Mouse (Mus musculus) limb, embryonic 10.5 days (tissue): ENCODE measurements at regions not wholly inside any gene's neighbourhood (a gene's known extent, or its start where the extent isn't known, plus 50 kb on each side); places are given as distances from the start of the nearest gene placed in this dataset.

Experiments used
- DNase-seq: peaks from one replicate; pipeline ENCODE4 v3.0.0-alpha.2; 2017; ENCODE audit warnings: low spot score
- H3K27ac ChIP-seq: fragments of 300-500 bp; sonication (generic); 2 replicates; pipeline ENCODE4 v1.5.1; 2016; ENCODE audit warnings: mild to moderate bottlenecking
- H3K27me3 ChIP-seq: fragments of 300-500 bp; sonication (generic); 2 replicates; pipeline ENCODE4 v1.6.1; 2016; ENCODE audit warnings: low read depth, mild to moderate bottlenecking; ENCODE audit not compliant: poor library complexity, severe bottlenecking
- H3K36me3 ChIP-seq: fragments of 300-500 bp; sonication (generic); 2 replicates; pipeline ENCODE4 v1.6.1; 2016; ENCODE audit warnings: mild to moderate bottlenecking, moderate library complexity
- H3K4me1 ChIP-seq: fragments of 300-500 bp; sonication (generic); 2 replicates; pipeline ENCODE4 v1.6.1; 2016
- H3K4me3 ChIP-seq: fragments of 300-500 bp; sonication (generic); 2 replicates; pipeline ENCODE4 v1.5.1; 2016; ENCODE audit warnings: mild to moderate bottlenecking, moderate library complexity
- H3K9me3 ChIP-seq: fragments of 300-500 bp; sonication (generic); replicated peaks from 2 replicates; pipeline ENCODE4 v1.6.1; 2016; ENCODE audit warnings: mild to moderate bottlenecking
- WGBS: fragments of 180-500 bp; shearing (Covaris S2); methylation state at CpG from one replicate; pipeline ENCODE4 v1.1.7; 2016; 5-methylcytosine and 5-hydroxymethylcytosine counted together

DNA sequence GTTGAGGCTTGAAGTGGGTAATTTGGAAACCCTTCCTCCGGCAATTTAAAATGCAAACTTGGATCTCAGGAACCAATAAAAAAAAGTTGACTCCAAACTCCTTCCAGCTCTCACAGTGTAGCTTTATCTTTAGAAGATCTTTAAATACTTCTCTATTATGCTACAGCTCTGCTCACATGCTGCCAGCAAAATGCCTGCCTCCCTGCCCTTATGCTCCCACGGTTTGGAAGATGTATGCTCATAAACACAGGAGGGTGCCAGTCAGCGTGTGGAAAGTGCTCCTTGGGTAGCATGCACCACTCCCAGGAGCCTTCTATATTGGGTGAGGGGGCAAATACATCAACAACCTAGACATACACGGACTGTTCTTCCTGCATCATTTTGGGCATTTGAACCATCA lies 123.2 kb upstream of the Arl4c start:
- no peak overlapping the region for H3K27ac ChIP-seq
- H3K4me3 ChIP-seq, result no peak overlapping the region
- no peak for DNase-seq
- no peaks in the 10 kb centered on the region for H3K9me3 ChIP-seq
- no peaks in the 10 kb centered on the region for H3K36me3 ChIP-seq
- peaks cover 7% of the 10 kb centered on the region for H3K4me1 ChIP-seq
- H3K27me3 ChIP-seq, result no peaks in the 10 kb centered on the region
- 89% methylated on average over 4 of the region's 4 CpGs for WGBS

DNA sequence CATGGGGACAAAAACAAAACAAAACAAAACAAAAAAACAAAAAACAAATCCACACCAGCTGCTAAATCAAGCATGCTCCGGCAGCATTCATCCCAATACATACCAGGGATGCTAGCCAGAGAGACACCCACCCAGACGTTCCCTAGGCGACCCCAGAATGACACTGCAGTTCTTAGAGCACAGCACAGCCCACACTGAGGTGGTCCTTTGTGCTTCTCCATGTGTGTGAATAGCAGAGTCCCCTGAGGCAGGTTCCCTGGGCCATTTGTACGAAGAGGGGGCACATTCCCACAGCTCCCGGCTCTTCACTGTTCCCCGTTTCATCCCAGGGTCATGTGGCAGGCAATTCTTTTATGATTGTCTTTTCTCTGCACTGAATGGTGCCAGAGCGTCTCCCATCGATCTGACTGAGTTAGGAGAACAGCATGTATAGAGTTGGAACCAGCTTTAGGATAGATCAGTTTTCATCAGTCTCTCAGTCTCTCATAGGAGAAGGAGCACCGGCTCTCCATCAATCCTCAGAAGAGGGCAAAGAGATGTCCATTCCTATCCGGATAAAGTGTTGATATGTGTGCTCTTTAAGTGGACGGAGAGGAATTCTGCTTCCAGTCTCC lies 136.7 kb upstream of the Arl4c start:
- 69% methylated on average over 11 of the region's 11 CpGs for WGBS
- Histone ChIP-seq H3K27ac (no peak overlapping the region), H3K27me3 (no peaks in the 10 kb centered on the region), H3K4me1 (peaks cover 3% of the 10 kb centered on the region; the same call in 1 of the 2 replicates), H3K4me3 (no peak overlapping the region), H3K36me3 (no peaks in the 10 kb centered on the region), H3K9me3 (no peaks in the 10 kb centered on the region)
- no peak for DNase-seq

DNA sequence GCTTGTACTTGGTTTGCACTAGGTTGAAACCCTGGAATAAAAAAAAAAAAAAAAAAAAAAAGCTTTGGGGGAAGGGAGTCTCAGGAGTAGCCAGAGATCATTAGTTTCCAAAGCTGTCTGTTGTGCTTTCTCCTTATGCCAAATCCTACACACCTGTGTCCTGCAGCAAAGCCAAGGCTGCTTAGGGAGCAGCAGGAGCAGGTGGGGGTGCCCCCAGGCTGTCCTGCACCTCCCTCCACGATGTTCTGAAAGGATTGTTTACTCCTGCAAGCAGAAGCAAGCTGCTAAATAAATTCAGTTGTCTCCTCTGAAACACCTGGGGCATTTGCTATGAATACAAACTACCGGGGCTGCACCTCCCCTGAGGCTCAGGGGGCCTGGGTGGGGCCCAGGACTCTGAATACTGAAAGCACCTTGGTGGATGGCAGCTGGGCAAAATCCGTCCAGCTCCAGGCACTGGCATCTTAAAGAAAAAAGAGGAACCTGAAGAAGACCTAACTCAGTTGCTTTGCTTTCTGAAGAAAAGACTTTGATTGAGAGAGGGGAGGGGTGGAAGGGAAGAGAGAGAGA lies 137.5 kb upstream of the Arl4c start:
- no peak for DNase-seq
- H3K27me3 ChIP-seq, result no peaks in the 10 kb centered on the region
- no peak overlapping the region for H3K4me3 ChIP-seq
- 32% methylated on average over 3 of the region's 3 CpGs for WGBS
- no peaks in the 10 kb centered on the region for H3K36me3 ChIP-seq
- peak overlapping the region; percentile 25; the same call in 1 of the 2 replicates for H3K27ac ChIP-seq
- H3K4me1 ChIP-seq, result peaks cover 3% of the 10 kb centered on the region; the same call in 1 of the 2 replicates
- no peaks in the 10 kb centered on the region for H3K9me3 ChIP-seq

DNA sequence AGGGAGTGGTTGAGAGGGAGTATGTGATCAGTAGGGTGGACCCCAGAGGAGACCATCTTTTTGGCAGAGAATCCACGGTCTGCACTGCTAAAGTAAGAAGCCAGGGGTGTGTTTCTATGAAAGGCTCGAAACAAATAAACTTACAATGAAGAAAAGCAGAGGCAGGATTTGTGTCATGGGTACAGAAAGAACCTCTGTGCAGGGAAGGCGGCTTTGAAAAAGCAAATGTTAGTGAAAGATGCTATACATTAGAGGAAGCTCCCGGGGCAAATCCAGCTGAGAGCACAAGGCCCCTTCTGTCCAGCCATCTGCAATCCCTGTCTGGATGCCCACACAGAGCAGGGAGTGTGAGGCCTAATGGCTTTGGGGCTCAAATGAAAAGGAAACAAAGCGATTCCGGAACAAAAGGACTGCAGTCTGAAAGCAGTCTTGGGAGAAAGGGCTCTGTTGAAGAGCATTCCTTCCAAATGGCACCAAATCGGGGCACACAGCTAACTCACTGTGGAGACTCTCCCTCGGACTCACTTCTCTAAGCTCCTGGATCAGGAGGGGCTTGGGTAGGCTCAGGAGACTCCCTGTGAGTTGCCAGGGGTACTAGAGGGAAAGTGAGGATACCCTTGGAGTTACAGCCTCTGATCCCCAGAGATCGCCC lies 138.1 kb upstream of the Arl4c start:
- no peak overlapping the region for H3K4me3 ChIP-seq
- H3K27me3 ChIP-seq, result no peaks in the 10 kb centered on the region
- H3K4me1 ChIP-seq, result peaks cover 3% of the 10 kb centered on the region; the same call in 1 of the 2 replicates
- H3K36me3 ChIP-seq, result no peaks in the 10 kb centered on the region
- DNase-seq, result no peak
- no peaks in the 10 kb centered on the region for H3K9me3 ChIP-seq
- WGBS, result 69% methylated on average over 9 of the region's 9 CpGs
- H3K27ac ChIP-seq, result peak overlapping the region; percentile 25

DNA sequence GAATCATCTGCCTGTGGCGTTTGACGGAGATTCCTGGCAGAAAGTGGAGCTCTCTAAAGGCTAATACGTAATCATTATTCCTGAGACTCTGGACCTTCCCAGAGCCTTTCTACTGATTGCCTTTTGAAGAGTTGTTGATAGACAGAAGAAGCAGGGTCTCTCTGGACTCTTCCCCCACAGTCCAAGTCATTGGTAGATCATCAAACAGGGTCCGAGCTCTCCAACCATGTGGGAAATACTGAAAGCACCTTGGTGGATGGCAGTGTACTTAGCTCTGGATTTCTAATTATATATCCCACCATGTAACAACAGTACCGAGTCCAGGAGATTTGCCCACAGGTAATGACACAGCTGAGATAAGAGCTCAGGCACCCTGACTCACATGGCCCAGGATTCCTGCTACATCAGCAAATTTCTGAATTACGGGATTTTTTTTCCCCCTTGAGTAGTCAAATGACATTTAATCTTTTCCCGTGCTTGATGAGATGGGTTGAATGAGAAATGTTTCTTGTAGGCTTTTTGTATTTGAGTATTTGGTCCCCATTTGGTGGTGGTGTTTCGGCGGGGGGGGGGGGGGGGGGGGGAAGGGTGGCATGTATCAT lies 139.1 kb upstream of the Arl4c start:
- 88% methylated on average over 7 of the region's 9 CpGs for WGBS
- Histone ChIP-seq H3K4me1 (peaks cover 3% of the 10 kb centered on the region; the same call in 1 of the 2 replicates), H3K27ac (no peak overlapping the region), H3K9me3 (no peaks in the 10 kb centered on the region), H3K36me3 (no peaks in the 10 kb centered on the region), H3K27me3 (no peaks in the 10 kb centered on the region), H3K4me3 (no peak overlapping the region)
- DNase-seq, result no peak

DNA sequence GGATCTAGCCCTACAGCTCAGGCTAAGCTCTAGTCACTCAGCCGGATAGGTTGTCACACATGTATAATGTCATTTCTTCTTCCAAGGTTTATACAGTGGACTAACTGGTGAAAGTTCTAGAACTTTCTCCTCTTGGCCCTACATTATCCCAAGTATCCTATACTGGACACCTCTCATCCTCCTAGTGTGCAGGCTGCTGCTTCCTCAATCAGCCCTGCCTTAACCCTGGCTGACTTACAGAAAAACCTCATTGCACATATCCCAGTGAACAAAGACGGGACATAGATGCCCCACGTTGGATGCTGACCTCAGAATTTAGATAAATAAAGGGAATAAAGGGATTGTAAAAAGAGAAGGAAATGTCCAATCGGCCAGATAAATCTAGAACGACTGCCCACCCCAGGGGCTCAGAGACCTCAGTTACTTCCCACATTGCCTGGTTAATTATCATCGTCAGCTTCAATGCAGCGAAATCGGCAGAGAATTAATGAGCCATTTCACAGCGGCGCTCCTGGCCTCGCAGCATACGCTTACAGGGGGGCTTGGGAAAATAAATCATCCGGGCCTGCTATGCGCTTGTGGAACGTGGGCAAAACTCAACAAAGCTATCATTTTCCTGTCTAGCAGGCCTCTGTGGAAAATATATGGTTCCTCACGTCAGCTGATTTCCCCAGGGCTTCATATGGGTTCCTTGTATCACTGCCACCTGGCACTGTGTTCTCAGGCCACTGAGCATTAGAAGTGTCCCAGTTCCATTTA lies 145.5 kb upstream of the Arl4c start:
- H3K4me3 ChIP-seq, result no peak overlapping the region
- H3K4me1 ChIP-seq, result peaks cover 7% of the 10 kb centered on the region
- H3K36me3 ChIP-seq, result no peaks in the 10 kb centered on the region
- H3K27me3 ChIP-seq, result 0 out of 2 replicates have a peak, but pooled peaks cover 8% of the 10 kb centered on the region
- H3K9me3 ChIP-seq, result no peaks in the 10 kb centered on the region
- 68% methylated on average over 16 of the region's 16 CpGs for WGBS
- H3K27ac ChIP-seq, result no peak overlapping the region
- peak; percentile 39 for DNase-seq

DNA sequence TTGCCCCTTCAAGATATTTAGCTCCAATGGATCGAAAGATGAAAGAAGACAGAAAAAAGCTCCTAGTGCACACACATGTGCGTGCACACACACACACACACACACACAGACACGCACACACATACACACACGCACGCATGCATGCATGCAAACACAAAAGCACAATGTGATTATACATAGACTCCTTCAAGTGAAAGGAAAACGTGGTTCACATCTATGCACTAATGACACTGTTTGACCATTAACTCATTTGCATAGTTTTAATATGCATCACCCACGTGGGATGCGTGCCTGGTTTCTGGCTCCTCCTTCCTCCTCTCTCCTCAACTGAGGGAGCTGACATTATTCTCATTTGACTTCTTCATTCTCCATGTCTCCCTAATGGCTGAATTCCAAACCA lies 146.2 kb upstream of the Arl4c start:
- H3K36me3 ChIP-seq, result no peaks in the 10 kb centered on the region
- no peak for DNase-seq
- 84% methylated on average over 8 of the region's 8 CpGs for WGBS
- peaks cover 7% of the 10 kb centered on the region for H3K4me1 ChIP-seq
- no peaks in the 10 kb centered on the region for H3K9me3 ChIP-seq
- 0 out of 2 replicates have a peak, but pooled peaks cover 8% of the 10 kb centered on the region for H3K27me3 ChIP-seq
- no peak overlapping the region for H3K27ac ChIP-seq
- no peak overlapping the region for H3K4me3 ChIP-seq

DNA sequence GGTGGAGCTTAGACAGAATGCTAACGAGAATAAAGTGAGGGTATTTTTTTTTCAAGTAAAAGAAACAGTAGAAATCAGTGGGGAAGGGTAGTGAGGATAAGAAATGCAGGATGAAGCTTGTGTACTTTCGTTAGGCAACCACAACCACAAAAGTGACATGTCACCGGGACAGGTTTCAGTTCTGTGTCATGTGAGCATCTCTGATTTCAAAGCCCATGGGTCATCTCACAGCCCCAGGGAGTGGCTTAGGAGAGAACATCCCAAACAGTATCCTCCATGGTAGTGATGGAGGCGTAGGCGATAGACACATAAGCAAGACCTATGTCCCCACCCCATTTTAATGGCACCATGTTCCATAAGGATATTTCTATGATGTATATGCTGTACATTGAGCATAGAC lies 147.4 kb upstream of the Arl4c start:
- no peak for DNase-seq
- WGBS, result 94% methylated on average over 5 of the region's 5 CpGs
- Histone ChIP-seq H3K27ac (no peak overlapping the region), H3K36me3 (no peaks in the 10 kb centered on the region), H3K4me3 (no peak overlapping the region), H3K9me3 (no peaks in the 10 kb centered on the region), H3K4me1 (peaks cover 7% of the 10 kb centered on the region), H3K27me3 (0 out of 2 replicates have a peak, but pooled peaks cover 8% of the 10 kb centered on the region)

DNA sequence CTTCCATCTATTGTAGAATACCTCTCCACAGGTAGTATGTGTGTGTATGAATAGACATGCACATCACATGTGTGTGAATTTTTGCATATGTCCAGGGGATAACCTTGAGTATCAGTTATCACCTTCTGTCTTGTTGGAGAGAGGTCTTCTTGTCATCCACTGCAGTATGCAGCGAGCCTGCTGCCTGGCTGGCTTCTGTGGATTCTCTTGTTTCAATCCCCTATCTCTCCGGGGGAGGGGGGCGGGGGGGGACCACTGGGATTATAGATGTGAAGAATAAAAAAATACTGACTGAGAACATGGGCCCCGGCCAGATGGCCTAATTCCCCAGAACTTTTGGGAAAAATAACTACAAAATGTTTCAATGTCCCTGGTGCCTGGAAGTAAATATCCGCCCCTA lies 149.9 kb upstream of the Arl4c start:
- H3K36me3 ChIP-seq, result no peaks in the 10 kb centered on the region
- peaks cover 7% of the 10 kb centered on the region for H3K4me1 ChIP-seq
- H3K27me3 ChIP-seq, result 0 out of 2 replicates have a peak, but pooled peaks cover 2% of the 10 kb centered on the region
- no peaks in the 10 kb centered on the region for H3K9me3 ChIP-seq
- H3K27ac ChIP-seq, result no peak overlapping the region
- 88% methylated on average over 5 of the region's 5 CpGs for WGBS
- DNase-seq, result no peak
- no peak overlapping the region for H3K4me3 ChIP-seq

DNA sequence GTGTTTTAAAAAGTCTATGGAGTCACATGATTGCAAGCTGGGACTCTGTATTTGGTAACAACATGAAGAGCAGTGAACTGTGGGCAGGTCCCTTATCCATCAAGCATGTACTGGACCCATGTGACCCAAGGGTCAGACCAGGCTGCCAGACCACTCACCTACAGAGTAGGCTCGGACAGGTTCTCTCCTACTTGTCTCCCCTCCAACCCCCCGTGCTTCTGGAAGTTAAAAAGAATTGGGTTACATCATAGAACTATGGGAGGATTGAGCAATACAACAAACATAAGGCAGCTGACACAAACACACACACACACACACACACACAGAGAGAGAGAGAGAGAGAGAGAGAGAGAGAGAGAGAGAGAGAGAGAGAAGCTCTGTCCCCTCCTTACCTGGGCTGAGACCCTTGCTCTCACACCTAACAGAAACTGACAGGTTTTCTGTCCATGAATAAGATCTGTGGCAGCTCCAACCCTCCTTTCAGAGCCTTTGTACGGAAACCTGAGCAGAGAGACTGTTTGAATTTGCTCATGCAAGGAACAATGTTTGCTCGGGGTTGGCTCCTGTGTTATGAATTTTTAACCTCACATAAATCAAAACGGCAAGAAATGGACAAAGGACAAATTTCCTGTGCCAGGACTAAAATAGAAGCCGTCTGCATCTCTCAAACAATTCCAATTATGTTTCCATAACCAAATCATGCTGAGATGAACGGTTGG lies 159.0 kb upstream of the Arl4c start:
- Histone ChIP-seq H3K27me3 (no peaks in the 10 kb centered on the region), H3K9me3 (no peaks in the 10 kb centered on the region), H3K4me3 (no peak overlapping the region), H3K4me1 (peaks cover 9% of the 10 kb centered on the region), H3K36me3 (no peaks in the 10 kb centered on the region), H3K27ac (no peak overlapping the region)
- no peak for DNase-seq
- WGBS, result 90% methylated on average over 7 of the region's 7 CpGs

DNA sequence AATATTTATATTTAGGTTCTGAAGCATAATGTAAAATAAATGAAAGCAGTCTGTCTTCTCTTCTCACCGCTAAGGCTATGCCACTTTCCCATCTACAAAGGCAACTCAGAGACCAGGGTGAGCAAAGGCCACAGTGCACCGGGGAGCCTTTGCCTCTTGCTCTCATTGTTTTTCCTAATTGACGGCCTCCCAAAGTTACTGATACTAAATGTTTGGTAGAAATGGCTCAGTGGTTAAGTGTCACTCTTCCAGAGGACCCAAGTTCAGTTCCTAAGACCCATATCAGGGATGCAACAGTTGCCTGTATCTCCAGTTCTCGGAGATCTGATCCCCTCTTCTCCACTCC lies 159.5 kb upstream of the Arl4c start:
- Histone ChIP-seq H3K27ac (no peak overlapping the region), H3K4me3 (no peak overlapping the region), H3K4me1 (peaks cover 12% of the 10 kb centered on the region), H3K27me3 (no peaks in the 10 kb centered on the region), H3K9me3 (no peaks in the 10 kb centered on the region), H3K36me3 (no peaks in the 10 kb centered on the region)
- WGBS, result 86% methylated on average over 4 of the region's 4 CpGs
- DNase-seq, result no peak

DNA sequence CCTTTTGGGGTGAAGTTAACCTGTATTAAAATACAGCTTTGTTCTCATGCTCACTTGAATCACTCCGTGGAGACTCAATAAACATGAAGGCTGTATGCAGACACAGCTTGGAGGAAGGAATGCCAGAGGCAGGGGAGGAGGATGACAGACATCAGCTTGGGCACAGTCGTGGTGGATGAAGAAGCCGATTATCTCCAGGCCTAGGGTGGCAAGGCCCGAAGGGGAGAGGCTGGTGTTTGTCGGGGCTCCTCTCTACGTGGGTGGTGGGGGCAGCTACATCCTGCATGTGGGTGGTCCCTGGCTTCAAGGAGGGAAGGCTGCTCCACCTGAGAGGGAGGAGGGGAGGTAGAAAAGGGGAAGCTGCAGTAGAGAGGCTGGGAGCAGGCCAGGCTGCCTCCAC lies 163.4 kb upstream of the Arl4c start:
- DNase-seq, result no peak
- Histone ChIP-seq H3K4me3 (no peak overlapping the region), H3K27me3 (no peaks in the 10 kb centered on the region), H3K4me1 (peaks cover 24% of the 10 kb centered on the region), H3K9me3 (no peaks in the 10 kb centered on the region), H3K36me3 (no peaks in the 10 kb centered on the region), H3K27ac (peak overlapping the region; percentile 61)
- WGBS, result 39% methylated on average over 6 of the region's 6 CpGs
